In genomic region chr8:13108967-13109366, GRCm38 (mm10) we compare ENCODE assay signal across 17 mouse cellular contexts. TPM values are rescaled to one million over a fixed set of nuclear protein-coding genes. Genes with fewer than 3 reads are reported as not detected.
DNase-seq lines count a peak whose midpoint lies in the region; ATAC-seq lines count a peak whose summit lies in the region.
"Had no signal": no experiment of that assay in that cellular context is flagged by ENCODE, and none has a peak within 500 bp of the region (broad histone marks: within the 10 kb centered on the region; RNA-seq: fewer than 3 reads in every experiment).

No protein-coding gene starts in this region.

- peaks cover 30% of the 10 kb centered on the region for H3K36me3 ChIP-seq in liver, embryonic 15.5 days (replicated peaks)
- H3K36me3 ChIP-seq in forebrain, embryonic 15.5 days: no peaks in the 10 kb centered on the region; the same call in 1 of the 2 replicates

- peak overlapping the region; percentile 96 for H3K27ac ChIP-seq in liver, embryonic 15.5 days (replicated peaks)
- no peak overlapping the region for H3K27ac ChIP-seq in forebrain, embryonic 15.5 days (replicated peaks)
- H3K27ac ChIP-seq: limb, embryonic 15.5 days; macrophage had no signal

- WGBS in liver, embryonic 15.5 days (ENCODE audit: insufficient replicate concordance): 36% methylated on average over 8 of the region's 8 CpGs
- 90% methylated on average over 8 of the region's 8 CpGs for WGBS in forebrain, embryonic 15.5 days

- peak; percentile 11; the same call in 1 of the 2 replicates for ATAC-seq in liver, embryonic 15.5 days (ENCODE audit: insufficient read depth)
- no peak for ATAC-seq in forebrain, embryonic 15.5 days (replicated peaks)
- ATAC-seq: forebrain, embryonic 16.5 days; intestine, embryonic 16.5 days had no signal

- no peaks in the 10 kb centered on the region for H3K27me3 ChIP-seq in liver, embryonic 15.5 days
- H3K27me3 ChIP-seq in forebrain, embryonic 15.5 days: no peaks in the 10 kb centered on the region
- H3K27me3 ChIP-seq: limb, embryonic 15.5 days had no signal

- H3K9me3 ChIP-seq in liver, embryonic 15.5 days (replicated peaks): no peaks in the 10 kb centered on the region
- no peaks in the 10 kb centered on the region for H3K9me3 ChIP-seq in forebrain, embryonic 15.5 days
- H3K9me3 ChIP-seq: limb, embryonic 15.5 days had no signal

- peaks cover 62% of the 10 kb centered on the region for H3K4me1 ChIP-seq in liver, embryonic 15.5 days (replicated peaks)
- H3K4me1 ChIP-seq in forebrain, embryonic 15.5 days: peaks cover 34% of the 10 kb centered on the region

- H3K9ac ChIP-seq in liver, embryonic 15.5 days: peak overlapping the region; percentile 48
- no peak overlapping the region for H3K9ac ChIP-seq in forebrain, embryonic 15.5 days (replicated peaks)
- H3K9ac ChIP-seq: limb, embryonic 15.5 days had no signal

- intact Hi-C loops in gastrocnemius, postnatal 14 days (cut with DNase I; ENCODE audit: low total_unique reads): no loop called here
- intact Hi-C loops in left cerebral cortex, postnatal 25 days (cut with DNase I): loop anchor here (5.0 to 10.0 kb wide), 2 partner anchors 103 to 214 kb away; no protein-coding TSS in a partner anchor

- peak overlapping the region; percentile 99 for H3K4me2 ChIP-seq in liver, embryonic 15.5 days
- H3K4me2 ChIP-seq in forebrain, embryonic 15.5 days (replicated peaks): no peak overlapping the region
- H3K4me2 ChIP-seq: limb, embryonic 15.5 days had no signal

- peak overlapping the region; percentile 96 for H3K4me3 ChIP-seq in liver, embryonic 15.5 days (replicated peaks)
- H3K4me3 ChIP-seq in forebrain, embryonic 15.5 days: no peak overlapping the region
- H3K4me3 ChIP-seq: limb, embryonic 15.5 days had no signal

- DNase-seq in adrenal gland, adult (ENCODE audit: inconsistent age in 2 of 2, low spot score in 1 of 2): peak; percentile 44 to 79
- no peak for DNase-seq in adrenal gland, postnatal 25 days
- peak; percentile 62 for DNase-seq in spleen, adult 12 weeks (ENCODE audit: low spot score)
- no peak for DNase-seq in spleen, adult 18-20 months
- no peak for DNase-seq in gastrocnemius, postnatal 14 days
- DNase-seq in left cerebral cortex, postnatal 25 days (ENCODE audit: low spot score in 2 of 2): no peak
- DNase-seq: cerebellum, postnatal 36 days; gastrocnemius, postnatal 10 days; kidney, postnatal 14 days; right cerebral cortex, postnatal 25 days had no signal

RNA-seq across cellular contexts. Expression of gene Cul4a, which starts 3.5 kb away (rescaled TPM):
- 153 and 195 TPM in 2 replicates for total RNA-seq in adrenal gland, postnatal 25 days (2021)
- 71.6 and 76.7 TPM in 2 replicates for polyA plus RNA-seq in liver, embryonic 15.5 days (2015; fragmentation: Nextera tagmentation; extraction: Ambion mirVana)
- 68.4 and 73.8 TPM in 2 replicates for polyA plus RNA-seq in forebrain, embryonic 15.5 days (2015; fragmentation: Nextera tagmentation; extraction: Ambion mirVana)
- 10 to 100 TPM; 73.3 to 76.9 TPM for total RNA-seq in gastrocnemius, postnatal 14 days (2021)
- 10 to 100 TPM; 54.2 to 54.6 TPM for total RNA-seq in left cerebral cortex, postnatal 25 days (2021)

RNA-seq across cellular contexts. Expression of gene Pcid2, which starts 3.7 kb away (rescaled TPM):
- 22.3 and 25.7 TPM in 2 replicates for total RNA-seq in adrenal gland, postnatal 25 days (2021)
- polyA plus RNA-seq in liver, embryonic 15.5 days (2015; fragmentation: Nextera tagmentation; extraction: Ambion mirVana): 14.8 and 15.1 TPM in 2 replicates
- polyA plus RNA-seq in forebrain, embryonic 15.5 days (2015; fragmentation: Nextera tagmentation; extraction: Ambion mirVana): 51.0 and 51.4 TPM in 2 replicates
- 1 to 10 TPM; 6.7 to 8.4 TPM for total RNA-seq in gastrocnemius, postnatal 14 days (2021)
- 10 to 100 TPM; 28.1 to 30.0 TPM for total RNA-seq in left cerebral cortex, postnatal 25 days (2021)

RNA-seq across cellular contexts. Expression of gene Proz, which starts 48.3 kb away (rescaled TPM):
- 1.7 TPM in 1 of 2 replicates, not detected in the other for total RNA-seq in adrenal gland, postnatal 25 days (2021)
- 37.9 and 46.4 TPM in 2 replicates for polyA plus RNA-seq in liver, embryonic 15.5 days (2015; fragmentation: Nextera tagmentation; extraction: Ambion mirVana)
- polyA plus RNA-seq in forebrain, embryonic 15.5 days (2015; fragmentation: Nextera tagmentation; extraction: Ambion mirVana): 1.4 and 2.0 TPM in 2 replicates
- not detected for total RNA-seq in gastrocnemius, postnatal 14 days (2021)
- total RNA-seq in left cerebral cortex, postnatal 25 days (2021): not detected
- total RNA-seq: left cerebral cortex, adult 18-20 months had no signal
- polyA plus RNA-seq: macrophage had no signal

RNA-seq across cellular contexts. Expression of gene Lamp1, which starts 50.0 kb away (rescaled TPM):
- total RNA-seq in adrenal gland, postnatal 25 days (2021): 393 and 413 TPM in 2 replicates
- polyA plus RNA-seq in liver, embryonic 15.5 days (2015; fragmentation: Nextera tagmentation; extraction: Ambion mirVana): 200 and 205 TPM in 2 replicates
- polyA plus RNA-seq in forebrain, embryonic 15.5 days (2015; fragmentation: Nextera tagmentation; extraction: Ambion mirVana): 236 and 242 TPM in 2 replicates
- total RNA-seq in gastrocnemius, postnatal 14 days (2021): 100 to 1,000 TPM; 222 to 232 TPM
- 100 to 1,000 TPM; 285 to 291 TPM for total RNA-seq in left cerebral cortex, postnatal 25 days (2021)

Comparison
In these comparisons a context has a peak if more than half of its experiments do, and no peak if none do; other contexts are left out.
1. DNase-seq: peak in adrenal gland, adult (2 of 2) and spleen, adult 12 weeks (single experiment); none in adrenal gland, postnatal 25 days (single experiment), spleen, adult 18-20 months (0 of 2), gastrocnemius, postnatal 14 days (single experiment) and left cerebral cortex, postnatal 25 days (0 of 2).